Mouse (Mus musculus): Measurements from ENCODE around the gene Rsu1.

- TF ChIP-seq POLR2A (IDR thresholded peaks at IDR 0.05; ENCODE audit: insufficient read depth, low read length) = no peak
- no peak for TF ChIP-seq EP300 (IDR thresholded peaks at IDR 0.05; ENCODE audit: insufficient read depth, low read depth, low read length)
- no peak for TF ChIP-seq CTCF (IDR thresholded peaks at IDR 0.05; ENCODE audit: low read depth, low read length)
Observed at GRCm38 (mm10) chr2:13226031-13226430, 45.2 kb downstream of the Rsu1 start.

All from ES-Bruce4 (cell line).